Mouse (Mus musculus): ENCODE measurements around the gene Gsta3.

- TF ChIP-seq CTCF (IDR thresholded peaks at IDR 0.05; ENCODE audit: low read depth) (no peak), EP300 (optimal IDR thresholded peaks at IDR 0.05) (no peak)
These were observed 52.2 kb downstream of the Gsta3 start for GRCm38 (mm10) chr1:21292590-21292989.

Measured in stomach, postnatal 0 days (tissue).